Mouse (Mus musculus): ENCODE measurements around the gene Nub1. TPM values are rescaled to one million over a fixed set of nuclear protein-coding genes. Genes with fewer than 3 reads are reported as not detected.

Gene Nub1
- polyA plus RNA-seq, 1 experiment, result 18.6 TPM

DNA sequence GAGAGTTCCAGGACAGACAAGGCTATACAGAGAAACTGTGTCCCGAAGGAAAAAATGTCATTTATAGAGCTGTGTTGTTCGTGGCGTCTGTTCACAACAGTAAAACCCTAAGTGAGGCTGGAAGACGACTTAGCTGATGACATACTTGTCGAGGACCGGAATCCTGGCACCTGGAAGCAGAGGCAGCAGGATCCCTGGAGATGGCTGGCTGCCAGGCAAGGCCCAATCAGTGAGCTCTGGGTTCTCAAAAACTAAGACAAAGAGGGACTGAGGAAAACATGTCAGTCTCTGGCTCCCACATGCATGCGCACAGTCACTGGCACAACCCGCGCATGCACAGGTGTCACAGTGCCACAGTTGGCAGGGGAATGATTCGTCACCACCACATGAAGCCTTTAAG lies 52.3 kb downstream of the Nub1 start:
- TF ChIP-seq MYOD1 (IDR thresholded peaks at IDR 0.05; ENCODE audit: control insufficient read depth, insufficient read length, low read depth) (no peak), MYOG (IDR thresholded peaks at IDR 0.05; ENCODE audit: control insufficient read depth, extremely low read depth, insufficient read length) (no peak), FOSL1 (IDR thresholded peaks at IDR 0.05; ENCODE audit: insufficient read depth, low read length, poor library complexity, severe bottlenecking) (no peak), CEBPB (IDR thresholded peaks at IDR 0.05; ENCODE audit: low read depth) (no peak), MAX (IDR thresholded peaks at IDR 0.05) (no peak)
- H3K36me3 ChIP-seq (ENCODE audit: control insufficient read depth, insufficient read depth), result no peaks in the 10 kb centered on the region
- peaks cover 11% of the 10 kb centered on the region for H3K27me3 ChIP-seq (ENCODE audit: control insufficient read depth, insufficient read depth, insufficient read length)

DNA sequence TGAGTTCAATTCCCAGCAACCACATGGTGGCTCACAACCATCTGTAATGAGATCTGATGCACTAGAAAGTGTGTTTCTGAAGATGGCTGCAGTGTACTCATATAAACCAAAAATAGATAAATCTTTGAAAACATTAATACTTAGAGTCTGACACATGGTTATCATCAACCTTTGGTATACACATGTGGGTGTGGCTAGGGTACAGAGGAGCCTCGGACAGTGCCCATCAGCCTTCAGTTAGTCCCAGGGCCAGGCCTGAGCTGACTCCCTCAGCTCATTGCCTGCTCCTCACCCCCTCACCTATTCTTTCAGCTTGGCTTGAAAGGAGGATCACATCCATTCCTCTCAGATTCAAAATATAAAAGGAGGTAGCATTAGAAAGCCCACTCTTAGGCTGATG lies 53.2 kb downstream of the Nub1 start:
- peaks cover 11% of the 10 kb centered on the region for H3K27me3 ChIP-seq (ENCODE audit: control insufficient read depth, insufficient read depth, insufficient read length)
- no peaks in the 10 kb centered on the region for H3K79me2 ChIP-seq (ENCODE audit: control insufficient read depth, insufficient read depth)
- no peak overlapping the region for H3K4me3 ChIP-seq (ENCODE audit: insufficient read depth, poor library complexity, severe bottlenecking)
- H3ac ChIP-seq (ENCODE audit: control insufficient read depth, insufficient read length, low read depth), result no peak overlapping the region
- no peak for TF ChIP-seq MYOD1 (IDR thresholded peaks at IDR 0.05; ENCODE audit: control insufficient read depth, insufficient read length, low read depth)
- no peak for TF ChIP-seq USF1 (IDR thresholded peaks at IDR 0.05; ENCODE audit: low read depth)
- TF ChIP-seq CEBPB (IDR thresholded peaks at IDR 0.05; ENCODE audit: low read depth), result no peak
- no peak for TF ChIP-seq CTCF (IDR thresholded peaks at IDR 0.05; ENCODE audit: control insufficient read depth, insufficient read depth, insufficient read length)
- TF ChIP-seq FOSL1 (IDR thresholded peaks at IDR 0.05; ENCODE audit: insufficient read depth, low read length, poor library complexity, severe bottlenecking), result no peak
- no peak for TF ChIP-seq MAX (IDR thresholded peaks at IDR 0.05)
- no peak for TF ChIP-seq MYOG (IDR thresholded peaks at IDR 0.05; ENCODE audit: control insufficient read depth, extremely low read depth, insufficient read length)
- H3K36me3 ChIP-seq (ENCODE audit: control insufficient read depth, insufficient read depth), result no peaks in the 10 kb centered on the region
- no peaks in the 10 kb centered on the region for H3K79me3 ChIP-seq (ENCODE audit: low read depth)

More for the DNA sequence above, 52.3 kb downstream of the Nub1 start:
- no peak overlapping the region for H3ac ChIP-seq (ENCODE audit: control insufficient read depth, insufficient read length, low read depth)
- H3K79me2 ChIP-seq (ENCODE audit: control insufficient read depth, insufficient read depth), result no peaks in the 10 kb centered on the region
- no peak overlapping the region for H3K4me3 ChIP-seq (ENCODE audit: insufficient read depth, poor library complexity, severe bottlenecking)
- no peaks in the 10 kb centered on the region for H3K79me3 ChIP-seq (ENCODE audit: low read depth)

DNA sequence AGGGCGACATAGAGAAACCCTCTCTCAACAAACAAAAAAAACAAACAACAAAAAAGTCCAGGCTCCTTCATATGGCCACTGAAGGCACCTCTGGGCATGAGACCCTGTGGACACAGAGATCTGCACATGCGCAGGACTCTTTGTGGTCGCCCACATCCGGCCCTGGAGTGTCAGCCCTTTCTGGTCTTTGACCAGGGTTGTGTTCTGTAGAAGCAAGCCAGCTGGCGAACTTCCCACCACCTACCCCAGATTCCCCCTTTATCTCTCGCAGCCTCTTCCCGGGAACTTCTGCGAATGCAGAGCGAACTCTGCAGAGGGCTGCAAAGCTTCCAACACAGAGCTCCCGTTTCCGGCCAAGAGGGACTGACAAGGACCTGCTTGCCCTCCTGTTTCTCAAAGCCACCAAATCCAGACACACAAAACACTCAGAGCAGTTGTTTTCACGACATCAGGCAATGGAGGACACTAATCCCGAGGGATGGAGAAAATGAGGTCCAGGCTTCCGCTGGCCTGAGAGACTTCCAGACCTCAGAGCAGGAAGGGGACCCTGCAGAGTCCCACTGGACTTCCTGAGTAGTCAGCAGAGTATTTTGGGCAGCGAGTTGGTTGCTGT lies 53.9 kb downstream of the Nub1 start:
- no peak overlapping the region for H3ac ChIP-seq (ENCODE audit: control insufficient read depth, insufficient read length, low read depth)
- no peaks in the 10 kb centered on the region for H3K79me3 ChIP-seq (ENCODE audit: low read depth)
- H3K36me3 ChIP-seq (ENCODE audit: control insufficient read depth, insufficient read depth), result no peaks in the 10 kb centered on the region
- no peak overlapping the region for H3K4me3 ChIP-seq (ENCODE audit: insufficient read depth, poor library complexity, severe bottlenecking)
- H3K27me3 ChIP-seq (ENCODE audit: control insufficient read depth, insufficient read depth, insufficient read length), result peaks cover 7% of the 10 kb centered on the region
- TF ChIP-seq CEBPB (IDR thresholded peaks at IDR 0.05; ENCODE audit: low read depth) (no peak), CTCF (IDR thresholded peaks at IDR 0.05; ENCODE audit: control insufficient read depth, insufficient read depth, insufficient read length) (no peak), MYOG (IDR thresholded peaks at IDR 0.05; ENCODE audit: control insufficient read depth, extremely low read depth, insufficient read length) (no peak), USF1 (IDR thresholded peaks at IDR 0.05; ENCODE audit: low read depth) (no peak), FOSL1 (IDR thresholded peaks at IDR 0.05; ENCODE audit: insufficient read depth, low read length, poor library complexity, severe bottlenecking) (no peak), MYOD1 (IDR thresholded peaks at IDR 0.05; ENCODE audit: control insufficient read depth, insufficient read length, low read depth) (no peak), MAX (IDR thresholded peaks at IDR 0.05) (no peak)
- H3K79me2 ChIP-seq (ENCODE audit: control insufficient read depth, insufficient read depth), result no peaks in the 10 kb centered on the region

DNA sequence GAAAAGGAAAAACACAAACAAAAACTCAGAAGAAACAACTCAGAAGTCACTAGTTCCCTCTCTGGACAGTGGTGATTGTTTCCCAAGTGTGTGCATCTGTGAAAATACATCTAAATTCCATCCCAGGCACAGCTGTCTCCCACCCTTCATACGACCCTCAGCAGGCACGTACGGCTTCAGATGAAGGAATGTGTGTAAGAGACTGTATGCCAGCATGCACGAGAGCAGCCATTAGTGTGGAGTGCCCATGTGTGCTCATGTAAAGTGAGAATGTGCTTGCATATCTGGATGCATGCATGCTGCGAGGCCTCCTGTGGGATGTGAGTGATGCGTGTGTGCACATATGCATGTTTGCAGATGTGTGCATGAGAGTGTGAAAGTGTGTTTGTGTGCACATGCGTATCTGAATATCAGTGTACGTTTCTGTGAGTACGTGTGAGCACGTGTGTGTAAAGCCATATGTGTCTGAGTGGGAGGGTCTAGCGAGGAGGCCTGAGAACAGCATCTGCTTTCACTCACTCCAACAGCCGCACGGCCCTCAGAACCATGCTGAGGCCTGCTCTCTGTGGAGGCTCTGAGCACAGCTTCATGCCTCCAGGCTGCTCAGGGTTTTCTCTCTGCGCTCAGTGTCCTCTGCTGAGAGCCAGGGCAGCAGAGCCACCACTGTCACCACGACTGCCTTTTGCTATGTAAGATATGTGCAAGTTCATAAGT lies 56.0 kb downstream of the Nub1 start:
- H3K79me3 ChIP-seq (ENCODE audit: low read depth), result no peaks in the 10 kb centered on the region
- H3K79me2 ChIP-seq (ENCODE audit: control insufficient read depth, insufficient read depth), result no peaks in the 10 kb centered on the region
- no peak overlapping the region for H3ac ChIP-seq (ENCODE audit: control insufficient read depth, insufficient read length, low read depth)
- H3K27me3 ChIP-seq (ENCODE audit: control insufficient read depth, insufficient read depth, insufficient read length), result peaks cover 17% of the 10 kb centered on the region
- H3K4me3 ChIP-seq (ENCODE audit: insufficient read depth, poor library complexity, severe bottlenecking), result no peak overlapping the region
- H3K36me3 ChIP-seq (ENCODE audit: control insufficient read depth, insufficient read depth), result no peaks in the 10 kb centered on the region
- no peak for TF ChIP-seq USF1 (IDR thresholded peaks at IDR 0.05; ENCODE audit: low read depth)
- no peak for TF ChIP-seq MYOD1 (IDR thresholded peaks at IDR 0.05; ENCODE audit: control insufficient read depth, insufficient read length, low read depth)
- TF ChIP-seq FOSL1 (IDR thresholded peaks at IDR 0.05; ENCODE audit: insufficient read depth, low read length, poor library complexity, severe bottlenecking), result no peak
- no peak for TF ChIP-seq MYOG (IDR thresholded peaks at IDR 0.05; ENCODE audit: control insufficient read depth, extremely low read depth, insufficient read length)
- TF ChIP-seq CEBPB (IDR thresholded peaks at IDR 0.05; ENCODE audit: low read depth), result no peak
- no peak for TF ChIP-seq MAX (IDR thresholded peaks at IDR 0.05)
- no peak for TF ChIP-seq CTCF (IDR thresholded peaks at IDR 0.05; ENCODE audit: control insufficient read depth, insufficient read depth, insufficient read length)

DNA sequence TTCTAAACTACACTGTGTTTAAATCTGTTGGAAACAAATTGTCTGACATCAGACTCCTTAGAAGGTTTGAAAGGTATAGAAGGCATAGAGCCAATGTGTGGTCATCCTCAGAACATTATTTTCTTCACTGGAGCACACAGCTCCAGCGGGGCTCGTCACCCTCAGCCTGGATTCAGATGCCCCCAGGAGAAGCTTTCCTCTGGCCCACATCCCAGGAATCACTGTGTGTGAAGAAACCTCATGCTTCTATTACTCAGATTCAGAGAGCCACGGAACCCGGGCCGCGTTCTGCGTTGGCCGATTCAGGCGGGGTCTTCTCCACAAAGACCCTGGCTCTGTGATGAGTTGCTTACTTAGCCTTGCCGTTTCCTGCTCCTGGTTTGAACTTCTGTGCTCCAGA lies 58.6 kb downstream of the Nub1 start:
- no peak for TF ChIP-seq FOSL1 (IDR thresholded peaks at IDR 0.05; ENCODE audit: insufficient read depth, low read length, poor library complexity, severe bottlenecking)

DNA sequence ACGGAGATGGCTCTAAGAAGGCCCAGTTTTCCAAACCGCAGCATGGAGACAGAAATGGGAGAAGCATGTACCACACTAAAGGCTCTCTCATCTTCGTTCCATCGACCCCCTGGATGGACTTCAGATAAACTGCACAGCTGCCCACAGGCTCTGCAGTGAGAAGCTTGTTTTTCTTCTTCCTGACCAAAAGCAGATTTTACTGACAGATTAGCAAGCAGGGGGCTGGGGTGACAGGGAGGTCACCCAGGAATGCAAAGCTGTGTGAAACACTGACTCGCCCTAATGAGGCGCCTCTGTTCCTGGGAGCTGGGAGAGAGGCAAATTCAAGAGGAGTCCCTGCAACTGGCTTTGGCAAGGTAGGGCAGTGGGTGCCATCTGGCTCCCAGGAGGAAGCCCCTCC lies 62.2 kb downstream of the Nub1 start:
- H3ac ChIP-seq (ENCODE audit: control insufficient read depth, insufficient read length, low read depth), result no peak overlapping the region
- TF ChIP-seq MYOG (IDR thresholded peaks at IDR 0.05; ENCODE audit: control insufficient read depth, extremely low read depth, insufficient read length), result no peak
- no peaks in the 10 kb centered on the region for H3K36me3 ChIP-seq (ENCODE audit: control insufficient read depth, insufficient read depth)
- H3K79me2 ChIP-seq (ENCODE audit: control insufficient read depth, insufficient read depth), result no peaks in the 10 kb centered on the region
- peaks cover 11% of the 10 kb centered on the region for H3K27me3 ChIP-seq (ENCODE audit: control insufficient read depth, insufficient read depth, insufficient read length)
- no peaks in the 10 kb centered on the region for H3K79me3 ChIP-seq (ENCODE audit: low read depth)
- no peak overlapping the region for H3K4me3 ChIP-seq (ENCODE audit: insufficient read depth, poor library complexity, severe bottlenecking)

More for the DNA sequence above, 58.6 kb downstream of the Nub1 start:
- Histone ChIP-seq H3K79me3 (ENCODE audit: low read depth) (no peaks in the 10 kb centered on the region), H3K36me3 (ENCODE audit: control insufficient read depth, insufficient read depth) (no peaks in the 10 kb centered on the region), H3K4me3 (ENCODE audit: insufficient read depth, poor library complexity, severe bottlenecking) (no peak overlapping the region), H3K79me2 (ENCODE audit: control insufficient read depth, insufficient read depth) (no peaks in the 10 kb centered on the region), H3K27me3 (ENCODE audit: control insufficient read depth, insufficient read depth, insufficient read length) (peaks cover 17% of the 10 kb centered on the region), H3ac (ENCODE audit: control insufficient read depth, insufficient read length, low read depth) (no peak overlapping the region)

Data from C2C12 (cell line).